Mouse (Mus musculus): ENCODE results near the gene Chchd4.

DNA sequence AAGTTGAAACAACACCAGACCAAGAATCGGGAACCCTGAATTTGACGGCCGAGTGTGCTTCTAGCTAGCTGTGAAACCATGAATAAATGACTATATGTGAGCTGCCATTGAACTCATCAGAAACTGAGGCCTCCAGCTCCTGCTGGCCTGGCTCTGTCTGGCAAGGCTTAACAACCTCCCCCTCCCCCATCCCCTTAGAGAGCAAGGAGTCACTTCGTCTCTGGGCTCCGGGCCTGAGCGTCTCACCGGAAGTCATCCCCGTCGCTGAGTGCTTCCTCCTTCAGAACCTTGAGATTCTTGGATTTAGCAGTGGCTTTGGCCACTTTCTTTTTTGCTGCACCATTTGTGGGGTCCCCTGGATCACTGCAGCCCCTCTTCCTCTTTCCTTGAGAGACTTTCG lies 36.9 kb upstream of the Chchd4 start:
- no peak for TF ChIP-seq POLR2A (IDR thresholded peaks at IDR 0.05; ENCODE audit: insufficient read depth, low read depth, low read length)
- TF ChIP-seq CTCF (IDR thresholded peaks at IDR 0.05; ENCODE audit: insufficient read depth, low read depth, low read length) = no peak

Data from olfactory bulb, adult 2 months (tissue).